Mouse (Mus musculus): ENCODE data around the gene Olfr920.
A peak's percentile ranks its signal among the peaks of the same experiment; 100 is the strongest.

Gene Olfr920

GRCm38 (mm10) chr9:38751999-38752398, at the start of gene Olfr920:
TSS of gene Olfr920 (plus strand) at chr9:38752299.
- no peak for DNase-seq (ENCODE audit: low read depth)

GRCm38 (mm10) chr9:38718102-38718501, 34.0 kb upstream of the Olfr920 start, which contains the start of gene Vwa5a:
TSS of gene Vwa5a (plus strand) at chr9:38718268.
- DNase-seq (ENCODE audit: low read depth): peak; percentile 32

DNA sequence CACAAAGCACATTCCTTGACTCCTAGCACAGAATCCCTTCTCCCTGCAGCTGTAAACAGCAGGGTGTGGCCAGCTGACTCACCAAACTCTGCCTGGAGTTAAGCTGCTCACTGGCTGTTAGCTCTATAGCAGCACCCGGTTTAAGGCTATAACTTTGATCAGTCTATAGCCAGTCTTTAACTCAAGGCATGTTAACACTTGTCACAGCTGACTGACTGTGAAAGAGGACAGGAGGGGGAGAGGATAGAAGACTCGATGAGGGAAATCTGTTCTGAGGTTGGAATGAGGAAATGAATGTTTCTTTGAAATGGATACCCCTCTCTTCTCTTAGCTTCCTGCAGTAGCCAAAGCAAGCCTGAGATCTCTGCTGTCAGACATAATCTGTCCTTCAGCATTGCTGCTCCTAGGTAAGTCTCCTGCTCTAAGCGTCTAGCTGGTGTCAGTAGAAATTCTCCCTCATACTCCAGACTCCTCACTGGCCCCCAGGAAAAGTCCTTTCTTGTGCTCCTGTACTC, 33.1 kb upstream of the Olfr920 start:
- peak; percentile 7 for DNase-seq (ENCODE audit: low read depth)

GRCm38 (mm10) chr9:38724044-38724443, 28.1 kb upstream of the Olfr920 start:
- no peak for DNase-seq (ENCODE audit: low read depth)

GRCm38 (mm10) chr9:38728218-38728617, 23.9 kb upstream of the Olfr920 start:
- DNase-seq (ENCODE audit: low read depth): peak; percentile 14

DNA sequence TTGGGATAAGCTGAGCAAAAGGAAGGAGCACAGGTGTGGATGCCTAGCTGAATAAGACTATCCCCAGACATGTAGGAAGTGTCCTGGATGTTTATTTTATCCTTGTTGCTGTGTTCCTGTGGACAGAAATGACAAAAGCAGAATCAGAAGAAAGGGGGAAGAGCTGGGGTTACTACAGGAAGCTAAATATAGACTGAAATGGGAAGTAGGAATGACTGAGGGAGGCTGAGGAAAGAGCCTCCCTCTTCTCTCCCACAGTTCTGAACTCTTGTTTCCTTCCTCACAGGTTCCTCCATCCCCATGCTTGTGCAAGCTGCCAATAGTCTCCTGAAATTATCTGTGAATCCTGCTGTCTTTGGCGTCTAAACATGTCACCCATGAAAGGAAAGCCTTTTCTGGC, 10.7 kb upstream of the Olfr920 start:
- DNase-seq (ENCODE audit: low read depth): no peak

DNA sequence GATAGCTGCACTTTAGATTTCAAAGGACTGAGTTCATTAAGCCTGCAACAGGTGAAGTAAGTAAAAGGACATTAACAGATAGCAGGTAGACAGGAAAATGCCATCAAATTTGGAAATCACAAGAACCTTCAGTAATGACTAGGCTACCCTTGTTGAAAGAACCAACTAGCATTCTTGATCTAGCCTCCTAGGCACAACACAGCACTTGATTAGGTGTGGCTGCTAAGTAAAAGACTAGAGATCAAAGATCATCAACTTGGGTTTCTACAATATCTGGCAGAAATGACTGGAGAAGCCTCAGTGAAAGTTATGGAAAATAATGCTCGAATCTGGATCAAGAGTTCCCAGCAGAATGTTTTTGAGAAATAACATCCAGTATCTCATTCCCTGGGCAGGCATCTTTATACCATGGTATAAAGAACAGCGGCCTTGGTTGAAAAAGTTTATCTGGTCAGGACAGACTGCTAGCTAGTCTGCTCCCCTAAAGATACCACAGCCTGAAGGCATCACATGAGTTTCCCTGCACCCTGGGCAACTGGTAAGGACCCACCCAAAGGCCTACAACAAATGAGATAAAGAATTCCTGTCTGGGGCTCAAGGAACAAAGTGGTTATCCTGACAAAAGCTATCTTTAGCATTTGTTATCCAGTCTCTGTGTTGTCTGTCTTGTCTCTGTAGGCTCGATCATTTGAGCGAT, 7.3 kb upstream of the Olfr920 start:
- no peak for DNase-seq (ENCODE audit: low read depth)

DNA sequence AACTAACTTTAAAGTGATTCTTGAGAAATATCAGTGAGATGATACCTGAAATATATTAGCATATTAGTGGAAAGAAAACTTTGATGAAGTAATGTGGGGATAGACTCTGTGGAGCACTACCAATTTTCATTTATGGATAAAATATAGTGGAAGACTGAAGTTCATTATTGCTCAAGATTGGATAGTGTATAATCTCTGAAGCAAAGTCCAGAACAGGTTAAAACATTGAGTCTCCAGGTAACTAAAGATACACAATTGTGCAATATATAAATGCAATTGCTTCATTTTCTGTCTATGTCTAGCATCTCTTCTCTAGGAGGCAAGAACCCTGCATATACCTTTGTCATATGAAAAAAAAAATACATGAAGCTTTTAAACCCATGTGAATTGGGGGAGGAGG, 20.7 kb downstream of the Olfr920 start, which contains the start of gene Olfr921:
Olfr921 (plus strand) TSS at position 301 of the 400 bp plus-strand sequence.
- no peak for DNase-seq (ENCODE audit: low read depth)

- DNase-seq (ENCODE audit: low read depth): no peak
Measured at GRCm38 (mm10) chr9:38792689-38793088, 40.6 kb downstream of the Olfr920 start.

DNA sequence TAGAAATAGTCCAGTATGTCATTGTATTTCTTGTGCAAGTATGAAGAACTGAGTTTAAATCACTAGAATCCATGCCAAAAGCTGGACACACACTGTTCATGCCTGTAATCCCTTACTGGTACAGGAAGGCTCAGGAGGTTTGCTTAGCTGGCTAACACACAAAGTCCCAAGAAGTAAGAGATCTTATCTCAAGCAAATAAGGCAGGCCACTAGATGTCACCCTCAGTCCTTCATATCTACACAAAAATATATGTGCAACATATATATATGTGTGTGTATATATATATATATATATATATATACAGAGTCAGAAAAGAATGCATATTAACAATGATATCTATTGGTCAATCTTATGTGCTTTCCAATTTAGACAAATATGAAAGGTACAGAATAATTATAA, 53.6 kb downstream of the Olfr920 start:
- DNase-seq (ENCODE audit: low read depth): no peak

Measured in induced T-regulatory cell, adult 2 months (primary cell).